Mouse (Mus musculus): ENCODE results near the gene Gm10198. TPM values are rescaled to one million over a fixed set of nuclear protein-coding genes. Genes with fewer than 3 reads are reported as not detected.

The Gm10198 gene
- polyA plus RNA-seq, 1 experiment, result not detected

Other genes with a start within 250 kb of the Gm10198 start
- gene Gpbp1, start 102.7 kb upstream of the Gm10198 start, polyA plus RNA-seq (2012; rRNA removed), result 4.3 and 5.4 TPM in 2 replicates
- not detected in 2 replicates for gene Gm49496, start 42.8 kb upstream of the Gm10198 start, polyA plus RNA-seq (2012; rRNA removed)
- 4.8 and 5.5 TPM in 2 replicates for gene Mier3, start 88.2 kb downstream of the Gm10198 start, polyA plus RNA-seq (2012; rRNA removed)
- gene Map3k1, start 216.2 kb downstream of the Gm10198 start, polyA plus RNA-seq (2012; rRNA removed), result 25.9 and 33.3 TPM in 2 replicates

Measured in gonadal fat pad, adult 2 months (tissue).